Comparison of ENCODE assay signal across 8 mouse cellular contexts in genomic region chr11:116853512-116853928, GRCm38 (mm10). TPM values are rescaled to one million over a fixed set of nuclear protein-coding genes. Genes with fewer than 3 reads are reported as not detected.
DNase-seq lines count a peak whose midpoint lies in the region; ATAC-seq and TF ChIP-seq lines count a peak whose summit lies in the region.

No protein-coding gene starts in this region.

- peak overlapping the region; percentile 99 for H3K9ac ChIP-seq in embryonic facial prominence, embryonic 13.5 days
- peak overlapping the region; percentile 86 for H3K9ac ChIP-seq in heart, adult 2 months (ENCODE audit: low read depth, low read length)
- H3K9ac ChIP-seq in limb, embryonic 15.5 days: peak overlapping the region; percentile 77
- H3K9ac ChIP-seq in midbrain, postnatal 0 days (replicated peaks; ENCODE audit: low read length, poor library complexity, severe bottlenecking): peak overlapping the region; percentile 91

- intact Hi-C loops in heart, adult 2 months (cut with DNase I): no loop called here

- peak overlapping the region; percentile 99 for H3K27ac ChIP-seq in embryonic facial prominence, embryonic 13.5 days
- peak overlapping the region; percentile 98 for H3K27ac ChIP-seq in heart, adult 2 months
- peak overlapping the region; percentile 99 for H3K27ac ChIP-seq in limb, embryonic 15.5 days
- peak overlapping the region; percentile 98 for H3K27ac ChIP-seq in midbrain, postnatal 0 days (ENCODE audit: low read depth, low read length)

- no peaks in the 10 kb centered on the region for H3K27me3 ChIP-seq in embryonic facial prominence, embryonic 13.5 days
- H3K27me3 ChIP-seq in heart, adult 2 months (ENCODE audit: control insufficient read depth, insufficient read depth, low read length): no peaks in the 10 kb centered on the region
- H3K27me3 ChIP-seq in limb, embryonic 15.5 days: no peaks in the 10 kb centered on the region
- no peaks in the 10 kb centered on the region for H3K27me3 ChIP-seq in midbrain, postnatal 0 days (ENCODE audit: insufficient read depth, low read length)

- peak; percentile 82 for ATAC-seq in embryonic facial prominence, embryonic 13.5 days (ENCODE audit: insufficient number of reproducible peaks, insufficient read depth, low FRiP score, low TSS enrichment, low read depth)
- peak; percentile 90 for ATAC-seq in limb, embryonic 15.5 days (ENCODE audit: insufficient number of reproducible peaks, low FRiP score, low TSS enrichment, low read depth)
- peak; percentile 93 for ATAC-seq in midbrain, postnatal 0 days (ENCODE audit: low FRiP score)

- no peak for TF ChIP-seq CTCF in heart, adult 2 months (IDR thresholded peaks at IDR 0.05)
- no peak for TF ChIP-seq CTCF in midbrain, postnatal 0 days (IDR thresholded peaks at IDR 0.05)

- peak; percentile 96 for DNase-seq in 416B (ENCODE audit: low read depth)
- peak; percentile 93 to 95 for DNase-seq in adrenal gland, postnatal 4 days (ENCODE audit: low spot score in 2 of 2)
- peak; percentile 98 to 99 for DNase-seq in heart, adult 2 months
- peak; percentile 98 for DNase-seq in kidney, adult 9 months
- peak; percentile 97 for DNase-seq in midbrain, postnatal 0 days (ENCODE audit: low spot score)
- peak; percentile 94 to 96 for DNase-seq in spleen, postnatal 36 days (ENCODE audit: low spot score in 2 of 2)

- no peaks in the 10 kb centered on the region for H3K79me2 ChIP-seq in heart, adult 2 months (replicated peaks; ENCODE audit: control insufficient read depth, insufficient read depth, low read length)

- H3K36me3 ChIP-seq in embryonic facial prominence, embryonic 13.5 days: peaks cover 34% of the 10 kb centered on the region
- H3K36me3 ChIP-seq in heart, adult 2 months (ENCODE audit: control insufficient read depth, insufficient read depth, low read length): peaks cover 32% of the 10 kb centered on the region
- H3K36me3 ChIP-seq in limb, embryonic 15.5 days: peaks cover 33% of the 10 kb centered on the region
- peaks cover 10% of the 10 kb centered on the region; the same call in 1 of the 2 replicates for H3K36me3 ChIP-seq in midbrain, postnatal 0 days (ENCODE audit: insufficient read depth, low read length)

- TF ChIP-seq POLR2A in heart, adult 2 months (IDR thresholded peaks at IDR 0.05; ENCODE audit: insufficient read depth, low read depth, low read length): peak; percentile 93

- under 1% methylated on average over 36 of the region's 36 CpGs for WGBS in embryonic facial prominence, embryonic 13.5 days
- WGBS in heart, adult 2 months: under 1% methylated on average over 36 of the region's 36 CpGs
- under 1% methylated on average over 36 of the region's 36 CpGs for WGBS in limb, embryonic 15.5 days
- 1% methylated on average over 36 of the region's 36 CpGs for WGBS in midbrain, postnatal 0 days

- H3K4me3 ChIP-seq in embryonic facial prominence, embryonic 13.5 days: peak overlapping the region; percentile 96
- peak overlapping the region; percentile 81 for H3K4me3 ChIP-seq in heart, adult 2 months
- H3K4me3 ChIP-seq in limb, embryonic 15.5 days: peak overlapping the region; percentile 98
- H3K4me3 ChIP-seq in midbrain, postnatal 0 days (ENCODE audit: low read depth, low read length): peak overlapping the region; percentile 73

- H3K4me2 ChIP-seq in embryonic facial prominence, embryonic 13.5 days: peak overlapping the region; percentile 66
- peak overlapping the region; percentile 48 for H3K4me2 ChIP-seq in limb, embryonic 15.5 days
- H3K4me2 ChIP-seq in midbrain, postnatal 0 days (ENCODE audit: low read depth, low read length, poor library complexity, severe bottlenecking): peak overlapping the region; percentile 51

- 0 out of 2 replicates have a peak, but pooled peaks have one; percentile 53 for TF ChIP-seq EP300 in heart, adult 2 months (IDR thresholded peaks at IDR 0.05; ENCODE audit: insufficient read depth, low read depth, low read length)

- no peaks in the 10 kb centered on the region for H3K9me3 ChIP-seq in embryonic facial prominence, embryonic 13.5 days
- H3K9me3 ChIP-seq in limb, embryonic 15.5 days: no peaks in the 10 kb centered on the region
- no peaks in the 10 kb centered on the region for H3K9me3 ChIP-seq in midbrain, postnatal 0 days (ENCODE audit: low read length)

- peaks cover 27% of the 10 kb centered on the region for H3K4me1 ChIP-seq in embryonic facial prominence, embryonic 13.5 days
- peaks cover 7% of the 10 kb centered on the region for H3K4me1 ChIP-seq in heart, adult 2 months (ENCODE audit: control insufficient read depth, insufficient read depth, low read length)
- H3K4me1 ChIP-seq in limb, embryonic 15.5 days: peaks cover 19% of the 10 kb centered on the region
- H3K4me1 ChIP-seq in midbrain, postnatal 0 days (ENCODE audit: insufficient read depth, low read length): peaks cover 11% of the 10 kb centered on the region; the same call in 1 of the 2 replicates

RNA-seq across cellular contexts. Expression of gene Srsf2, which starts 0.6 kb away (rescaled TPM):
- total RNA-seq in adrenal gland, postnatal 4 days (2021): 100 to 1,000 TPM; 336 to 337 TPM
- 784 and 830 TPM in 2 replicates for polyA plus RNA-seq in embryonic facial prominence, embryonic 13.5 days (2015; fragmentation: Nextera tagmentation; extraction: Ambion mirVana)
- 100 to 1,000 TPM in 1 of 2 experiments, 10 to 100 TPM in 1; 91.4 to 104 TPM for total RNA-seq in heart, adult 2 months (2021)
- 158 and 165 TPM in 2 replicates for polyA plus RNA-seq in heart, adult 2 months (2012; rRNA removed)
- polyA plus RNA-seq in limb, embryonic 15.5 days (2015; fragmentation: Nextera tagmentation; extraction: Ambion mirVana): 596 and 658 TPM in 2 replicates
- total RNA-seq in midbrain, postnatal 0 days (2014; rRNA removed): 196 and 259 TPM in 2 replicates
- polyA plus RNA-seq in midbrain, postnatal 0 days (2015; fragmentation: Nextera tagmentation; extraction: Ambion mirVana): 460 and 484 TPM in 2 replicates

RNA-seq across cellular contexts. Expression of gene Mfsd11, which starts 1.3 kb away (rescaled TPM):
- 10 to 100 TPM; 40.9 to 43.9 TPM for total RNA-seq in adrenal gland, postnatal 4 days (2021)
- 42.6 and 45.6 TPM in 2 replicates for polyA plus RNA-seq in embryonic facial prominence, embryonic 13.5 days (2015; fragmentation: Nextera tagmentation; extraction: Ambion mirVana)
- total RNA-seq in heart, adult 2 months (2021): 10 to 100 TPM; 29.9 to 33.5 TPM
- 23.8 and 27.9 TPM in 2 replicates for polyA plus RNA-seq in heart, adult 2 months (2012; rRNA removed)
- 41.4 and 48.0 TPM in 2 replicates for polyA plus RNA-seq in limb, embryonic 15.5 days (2015; fragmentation: Nextera tagmentation; extraction: Ambion mirVana)
- total RNA-seq in midbrain, postnatal 0 days (2014; rRNA removed): 36.0 and 57.0 TPM in 2 replicates
- polyA plus RNA-seq in midbrain, postnatal 0 days (2015; fragmentation: Nextera tagmentation; extraction: Ambion mirVana): 54.8 and 64.1 TPM in 2 replicates

RNA-seq across cellular contexts. Expression of gene Jmjd6, which starts 10.3 kb away (rescaled TPM):
- total RNA-seq in adrenal gland, postnatal 4 days (2021): 10 to 100 TPM; 38.6 to 39.2 TPM
- 73.4 and 77.7 TPM in 2 replicates for polyA plus RNA-seq in embryonic facial prominence, embryonic 13.5 days (2015; fragmentation: Nextera tagmentation; extraction: Ambion mirVana)
- 10 to 100 TPM; 34.1 to 37.4 TPM for total RNA-seq in heart, adult 2 months (2021)
- 14.6 and 20.9 TPM in 2 replicates for polyA plus RNA-seq in heart, adult 2 months (2012; rRNA removed)
- polyA plus RNA-seq in limb, embryonic 15.5 days (2015; fragmentation: Nextera tagmentation; extraction: Ambion mirVana): 83.4 and 86.0 TPM in 2 replicates
- 38.1 and 43.6 TPM in 2 replicates for total RNA-seq in midbrain, postnatal 0 days (2014; rRNA removed)
- polyA plus RNA-seq in midbrain, postnatal 0 days (2015; fragmentation: Nextera tagmentation; extraction: Ambion mirVana): 48.8 and 49.8 TPM in 2 replicates

RNA-seq across cellular contexts. Expression of gene Mettl23, which starts 10.4 kb away (rescaled TPM):
- total RNA-seq in adrenal gland, postnatal 4 days (2021): 10 to 100 TPM; 34.1 to 34.2 TPM
- 78.6 and 84.4 TPM in 2 replicates for polyA plus RNA-seq in embryonic facial prominence, embryonic 13.5 days (2015; fragmentation: Nextera tagmentation; extraction: Ambion mirVana)
- total RNA-seq in heart, adult 2 months (2021): 10 to 100 TPM; 38.3 to 40.5 TPM
- polyA plus RNA-seq in heart, adult 2 months (2012; rRNA removed): 34.3 and 59.4 TPM in 2 replicates
- 70.4 and 76.0 TPM in 2 replicates for polyA plus RNA-seq in limb, embryonic 15.5 days (2015; fragmentation: Nextera tagmentation; extraction: Ambion mirVana)
- 28.9 and 32.2 TPM in 2 replicates for total RNA-seq in midbrain, postnatal 0 days (2014; rRNA removed)
- polyA plus RNA-seq in midbrain, postnatal 0 days (2015; fragmentation: Nextera tagmentation; extraction: Ambion mirVana): 47.4 and 48.4 TPM in 2 replicates

RNA-seq across cellular contexts. Expression of gene Mxra7, which starts 25.7 kb away (rescaled TPM):
- total RNA-seq in adrenal gland, postnatal 4 days (2021): 10 to 100 TPM; 53.5 to 64.9 TPM
- 19.6 and 19.7 TPM in 2 replicates for polyA plus RNA-seq in embryonic facial prominence, embryonic 13.5 days (2015; fragmentation: Nextera tagmentation; extraction: Ambion mirVana)
- total RNA-seq in heart, adult 2 months (2021): 10 to 100 TPM; 15.1 to 19.4 TPM
- 10.4 and 15.6 TPM in 2 replicates for polyA plus RNA-seq in heart, adult 2 months (2012; rRNA removed)
- polyA plus RNA-seq in limb, embryonic 15.5 days (2015; fragmentation: Nextera tagmentation; extraction: Ambion mirVana): 17.1 and 18.6 TPM in 2 replicates
- total RNA-seq in midbrain, postnatal 0 days (2014; rRNA removed): 23.3 and 39.1 TPM in 2 replicates
- 29.3 and 32.1 TPM in 2 replicates for polyA plus RNA-seq in midbrain, postnatal 0 days (2015; fragmentation: Nextera tagmentation; extraction: Ambion mirVana)

Comparison
In these comparisons a context has a peak if more than half of its experiments do, and no peak if none do; other contexts are left out.
1. Peak in every context shown above with its lines: DNase-seq, ATAC-seq, H3K4me3 ChIP-seq and H3K27ac ChIP-seq.